Mouse (Mus musculus): ENCODE data around the gene Tap2. TPM values are rescaled to one million over a fixed set of nuclear protein-coding genes. Genes with fewer than 3 reads are reported as not detected.

Gene Tap2
- polyA plus RNA-seq (2015; fragmentation: Nextera tagmentation; extraction: Ambion mirVana) = 3.5 and 3.7 TPM in 2 replicates

DNA sequence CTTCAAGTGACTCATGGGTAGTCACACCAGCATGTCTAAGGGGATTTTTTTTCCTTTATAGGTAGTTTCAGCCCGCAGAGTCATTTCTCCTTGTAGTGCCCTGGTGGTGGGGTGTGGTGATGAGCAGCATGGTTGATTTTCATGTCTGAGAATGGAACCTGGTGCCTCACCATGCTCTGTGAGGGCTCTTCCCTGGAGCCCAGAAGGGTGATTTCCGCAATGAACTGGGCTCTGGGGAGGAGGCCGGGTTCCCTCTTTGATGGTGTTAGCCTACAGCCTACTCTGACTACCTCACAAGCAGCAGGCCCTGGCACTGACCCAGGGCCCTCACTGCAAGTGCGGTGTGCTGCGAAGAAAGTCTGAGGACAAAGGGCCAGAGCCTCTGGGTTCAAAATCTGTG lies at the start of gene Tap2:
Gene Tap2 (plus strand): TSS at position 84 of the 400 bp plus-strand sequence.
- H3K27ac ChIP-seq = no peak within 1 kb of the TSS
- H3K27me3 ChIP-seq = peaks cover 83% of the 10 kb centered on the region
- H3K9me3 ChIP-seq = no peaks in the 10 kb centered on the region
- H3K4me3 ChIP-seq = peak within 1 kb of the TSS; percentile 70
- H3K9ac ChIP-seq = peak within 1 kb of the TSS; percentile 76
- peaks cover 12% of the 10 kb centered on the region for H3K4me1 ChIP-seq
- peak within 1 kb of the TSS; percentile 87 for H3K4me2 ChIP-seq
- ATAC-seq (ENCODE audit: insufficient number of reproducible peaks, insufficient read depth, low FRiP score, low TSS enrichment, low read depth) = no peak
- H3K36me3 ChIP-seq = no peaks in the 10 kb centered on the region
- 70% methylated on average over 5 of the region's 5 CpGs for WGBS

DNA sequence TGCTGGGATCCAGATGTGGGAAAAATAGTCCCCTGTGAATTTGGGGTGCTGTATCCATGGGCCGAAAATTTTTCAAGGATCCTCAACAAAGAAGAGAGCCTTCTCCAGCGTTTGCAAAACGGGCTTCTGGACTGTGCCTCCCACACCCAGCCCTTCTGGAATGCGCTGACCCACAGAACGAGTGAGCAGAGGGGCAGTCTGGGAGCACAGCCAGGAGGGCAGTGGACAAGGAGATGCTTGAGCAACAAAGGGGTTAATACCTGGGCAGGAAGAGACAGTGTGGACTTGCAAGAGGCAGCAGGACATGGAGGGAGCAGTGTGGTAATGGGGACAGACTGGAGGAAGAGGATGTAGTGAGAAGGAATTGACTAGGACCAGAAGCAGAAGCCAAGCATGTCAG lies 47.8 kb upstream of the Tap2 start:
- WGBS = 55% methylated on average over 5 of the region's 5 CpGs
- no peak overlapping the region for H3K9ac ChIP-seq
- no peak overlapping the region for H3K4me2 ChIP-seq
- no peak overlapping the region for H3K27ac ChIP-seq
- no peak overlapping the region for H3K4me3 ChIP-seq
- H3K36me3 ChIP-seq = no peaks in the 10 kb centered on the region
- H3K4me1 ChIP-seq = no peaks in the 10 kb centered on the region
- ATAC-seq (ENCODE audit: insufficient number of reproducible peaks, insufficient read depth, low FRiP score, low TSS enrichment, low read depth) = no peak
- H3K27me3 ChIP-seq = no peaks in the 10 kb centered on the region
- H3K9me3 ChIP-seq = no peaks in the 10 kb centered on the region

DNA sequence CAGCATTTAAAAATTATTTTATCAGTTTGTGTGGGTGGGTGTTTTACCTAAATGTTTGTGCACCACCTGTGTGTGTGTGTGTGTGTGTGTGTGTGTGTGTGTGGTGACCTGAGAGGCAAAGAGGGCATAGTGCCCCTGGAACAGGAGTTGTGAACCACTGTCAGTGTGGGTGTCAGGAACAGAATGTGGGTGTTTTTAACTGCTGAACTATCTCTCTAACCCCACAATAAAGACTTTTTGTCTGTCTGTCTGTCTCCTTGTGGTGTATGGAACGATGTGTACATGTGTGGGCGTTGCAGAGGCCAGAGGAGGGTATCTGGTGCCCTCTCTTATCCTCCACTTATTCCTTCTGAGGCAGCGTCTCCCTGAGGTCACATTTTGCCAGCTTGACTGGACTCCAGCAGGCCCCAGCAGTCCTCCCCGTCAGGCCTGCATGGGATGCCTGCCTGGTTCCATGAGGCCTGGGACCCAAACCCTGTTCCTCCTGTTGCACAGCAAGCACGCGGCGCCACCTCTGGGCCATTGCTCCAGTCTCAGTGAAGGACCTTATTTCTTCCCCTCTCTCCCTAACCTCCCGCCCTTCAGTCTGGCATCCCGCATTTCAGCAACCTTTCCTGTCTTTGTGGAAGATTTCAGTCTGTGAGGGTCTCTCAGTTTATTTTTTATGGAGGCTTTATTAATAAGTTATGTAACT lies 39.0 kb upstream of the Tap2 start:
- no peak for ATAC-seq (ENCODE audit: insufficient number of reproducible peaks, insufficient read depth, low FRiP score, low TSS enrichment, low read depth)
- peaks cover 4% of the 10 kb centered on the region; the same call in 1 of the 2 replicates for H3K9me3 ChIP-seq
- no peaks in the 10 kb centered on the region for H3K27me3 ChIP-seq
- no peaks in the 10 kb centered on the region for H3K36me3 ChIP-seq
- no peak overlapping the region for H3K4me3 ChIP-seq
- H3K4me2 ChIP-seq = no peak overlapping the region
- no peak overlapping the region for H3K27ac ChIP-seq
- H3K9ac ChIP-seq = peak overlapping the region; percentile 6; the same call in 1 of the 2 replicates
- 41% methylated on average over 9 of the region's 9 CpGs for WGBS
- H3K4me1 ChIP-seq = no peaks in the 10 kb centered on the region

DNA sequence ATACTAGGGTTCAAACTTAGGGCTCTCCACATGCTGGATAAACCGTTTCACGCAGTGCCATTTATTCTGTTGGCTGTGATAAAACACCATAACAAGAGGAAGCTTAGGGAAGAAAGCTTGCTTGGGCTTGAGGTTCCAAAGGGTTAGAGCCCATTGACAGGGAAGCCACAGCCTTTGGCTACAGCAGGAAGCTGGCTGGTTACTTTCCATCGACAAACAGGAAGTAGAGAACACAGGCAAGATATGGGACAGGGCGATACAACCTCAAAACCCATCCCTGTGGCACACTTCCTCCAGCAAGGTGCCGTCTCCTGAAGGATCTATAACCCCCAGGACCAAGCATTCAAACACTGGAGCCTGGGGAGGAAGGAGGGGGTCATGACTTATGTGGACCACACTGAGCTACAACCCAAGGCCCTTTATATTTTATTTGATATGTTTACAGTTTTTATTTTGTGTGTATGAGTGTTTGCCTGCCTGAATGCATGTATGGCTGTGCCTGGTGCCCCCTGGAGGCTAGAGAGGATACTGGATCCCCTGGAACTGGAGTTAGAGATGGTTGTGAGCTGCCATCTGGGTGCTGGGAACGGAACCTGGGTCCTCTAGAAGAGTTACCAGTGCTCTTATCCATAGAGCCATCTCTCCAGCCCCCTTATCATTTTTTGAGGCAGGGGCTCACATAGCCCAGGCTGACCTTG lies 38.1 kb upstream of the Tap2 start:
- Histone ChIP-seq H3K9ac (no peak overlapping the region), H3K4me3 (no peak overlapping the region)
- WGBS = 84% methylated on average over 6 of the region's 6 CpGs

DNA sequence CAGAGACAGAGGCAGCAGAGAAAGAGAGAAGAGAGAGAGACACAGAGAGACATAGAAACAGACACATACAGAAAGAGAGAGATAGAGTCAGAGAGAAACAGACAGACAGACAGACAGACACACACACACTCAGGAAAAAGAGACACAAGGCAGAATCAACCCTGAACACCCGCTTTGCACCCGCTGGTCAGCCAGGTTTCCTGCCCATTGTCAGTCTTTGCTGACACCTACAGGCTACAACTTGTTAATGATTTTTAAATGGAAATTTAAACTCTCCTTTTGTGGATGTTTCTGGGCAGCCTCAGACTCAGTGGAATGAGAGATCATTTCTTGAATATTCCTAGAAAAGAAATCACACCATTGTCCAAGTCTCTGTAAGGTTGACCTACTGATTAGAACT lies 34.0 kb upstream of the Tap2 start:
- no peak overlapping the region for H3K9ac ChIP-seq
- 2% methylated on average over 2 of the region's 2 CpGs for WGBS

More for the DNA sequence above, 38.1 kb upstream of the Tap2 start:
- H3K4me1 ChIP-seq = no peaks in the 10 kb centered on the region
- H3K27me3 ChIP-seq = no peaks in the 10 kb centered on the region
- H3K4me2 ChIP-seq = no peak overlapping the region
- ATAC-seq (ENCODE audit: insufficient number of reproducible peaks, insufficient read depth, low FRiP score, low TSS enrichment, low read depth) = no peak
- no peak overlapping the region for H3K27ac ChIP-seq
- no peaks in the 10 kb centered on the region for H3K36me3 ChIP-seq
- H3K9me3 ChIP-seq = peaks cover 4% of the 10 kb centered on the region; the same call in 1 of the 2 replicates

DNA sequence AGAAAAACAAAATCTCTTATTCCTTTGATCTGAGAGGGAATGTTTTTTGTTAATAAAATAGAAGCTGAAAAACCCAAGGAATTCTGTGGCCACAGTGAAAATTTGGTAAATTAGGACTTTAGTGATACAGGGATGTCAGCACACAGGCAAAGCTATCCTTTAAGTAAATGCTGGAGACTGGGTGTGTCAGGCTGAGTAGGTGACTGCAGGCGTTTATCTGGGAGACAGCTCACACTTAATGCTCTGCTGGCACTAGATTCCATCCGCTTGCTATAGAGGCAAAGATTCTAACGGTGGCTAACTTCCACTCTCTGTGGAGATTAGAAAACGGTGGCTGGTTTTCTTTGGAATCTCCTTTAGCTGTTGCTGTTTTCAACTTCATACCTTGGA lies 32.8 kb upstream of the Tap2 start:
- Histone ChIP-seq H3K9ac (no peak overlapping the region), H3K36me3 (no peaks in the 10 kb centered on the region), H3K9me3 (peaks cover 1% of the 10 kb centered on the region; the same call in 1 of the 2 replicates), H3K27me3 (peaks cover 7% of the 10 kb centered on the region; the same call in 1 of the 2 replicates), H3K4me1 (no peaks in the 10 kb centered on the region), H3K27ac (no peak overlapping the region), H3K4me2 (no peak overlapping the region), H3K4me3 (no peak overlapping the region)
- 23% methylated on average over 4 of the region's 4 CpGs for WGBS
- no peak for ATAC-seq (ENCODE audit: insufficient number of reproducible peaks, insufficient read depth, low FRiP score, low TSS enrichment, low read depth)

More for the DNA sequence above, 34.0 kb upstream of the Tap2 start:
- no peak for ATAC-seq (ENCODE audit: insufficient number of reproducible peaks, insufficient read depth, low FRiP score, low TSS enrichment, low read depth)
- H3K27me3 ChIP-seq = peaks cover 4% of the 10 kb centered on the region; the same call in 1 of the 2 replicates
- H3K4me2 ChIP-seq = no peak overlapping the region
- no peaks in the 10 kb centered on the region for H3K4me1 ChIP-seq
- no peak overlapping the region for H3K4me3 ChIP-seq
- H3K36me3 ChIP-seq = no peaks in the 10 kb centered on the region
- no peak overlapping the region for H3K27ac ChIP-seq
- H3K9me3 ChIP-seq = peaks cover 4% of the 10 kb centered on the region; the same call in 1 of the 2 replicates

DNA sequence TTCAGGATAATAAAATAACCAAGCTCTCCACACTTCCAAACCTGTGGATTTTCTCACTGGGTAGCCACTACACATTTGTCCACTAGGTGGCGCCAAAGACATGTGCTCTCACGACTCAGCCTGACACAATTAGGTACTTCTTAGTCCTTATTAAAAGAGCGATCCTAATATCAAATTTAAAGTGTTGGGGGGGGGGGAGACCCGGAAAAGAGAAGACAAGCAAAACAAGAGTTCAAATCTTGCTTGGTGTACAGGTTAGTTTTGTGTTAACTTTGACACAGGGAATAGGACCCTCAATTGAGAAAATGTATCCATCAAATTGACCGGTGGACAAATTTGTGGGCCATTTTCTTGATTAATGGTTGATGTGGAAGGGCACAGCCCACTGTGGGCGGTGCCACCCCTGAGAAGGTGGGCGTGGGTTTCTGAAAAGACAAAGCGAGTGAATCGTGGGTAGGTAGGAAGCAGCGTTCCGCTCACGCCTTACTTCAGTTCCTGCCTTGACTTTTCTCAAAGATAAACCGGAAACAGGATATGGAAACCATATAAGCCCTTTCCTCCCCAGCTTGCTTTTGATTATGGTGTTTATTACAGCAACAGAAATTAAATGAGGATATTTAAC lies 32.3 kb upstream of the Tap2 start:
- 38% methylated on average over 13 of the region's 13 CpGs for WGBS

DNA sequence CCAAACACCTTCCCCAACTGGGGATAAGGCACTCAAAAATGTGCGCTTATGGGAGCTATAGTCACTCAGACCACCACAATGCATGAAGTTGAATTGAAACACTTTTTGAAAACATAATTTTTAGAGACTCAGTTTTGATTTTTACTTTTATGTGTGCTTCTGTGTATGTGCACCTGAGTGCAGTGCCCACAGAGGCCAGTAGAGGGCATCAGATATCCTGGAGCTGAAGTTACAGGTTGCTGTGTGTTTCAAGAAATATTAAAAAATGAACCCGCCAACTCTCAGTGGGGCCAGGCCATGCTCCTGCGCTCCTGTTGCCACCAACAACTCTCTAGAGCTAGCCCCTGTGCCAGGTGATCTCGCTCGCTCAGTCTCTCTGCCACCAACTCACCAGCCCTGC lies 30.8 kb upstream of the Tap2 start:
- Histone ChIP-seq H3K4me3 (no peak overlapping the region), H3K4me2 (no peak overlapping the region), H3K9me3 (peaks cover 13% of the 10 kb centered on the region; the same call in 1 of the 2 replicates), H3K27me3 (peaks cover 7% of the 10 kb centered on the region; the same call in 1 of the 2 replicates), H3K27ac (no peak overlapping the region), H3K36me3 (no peaks in the 10 kb centered on the region), H3K4me1 (no peaks in the 10 kb centered on the region), H3K9ac (no peak overlapping the region)
- 87% methylated on average over 5 of the region's 5 CpGs for WGBS
- ATAC-seq (ENCODE audit: insufficient number of reproducible peaks, insufficient read depth, low FRiP score, low TSS enrichment, low read depth) = no peak

More for the DNA sequence above, 32.3 kb upstream of the Tap2 start:
- no peaks in the 10 kb centered on the region for H3K36me3 ChIP-seq
- no peak overlapping the region for H3K4me2 ChIP-seq
- H3K27ac ChIP-seq = no peak overlapping the region
- peaks cover 7% of the 10 kb centered on the region; the same call in 1 of the 2 replicates for H3K27me3 ChIP-seq
- no peaks in the 10 kb centered on the region; the same call in 1 of the 2 replicates for H3K9me3 ChIP-seq
- H3K4me3 ChIP-seq = no peak overlapping the region
- ATAC-seq (ENCODE audit: insufficient number of reproducible peaks, insufficient read depth, low FRiP score, low TSS enrichment, low read depth) = no peak
- H3K4me1 ChIP-seq = no peaks in the 10 kb centered on the region
- H3K9ac ChIP-seq = no peak overlapping the region

DNA sequence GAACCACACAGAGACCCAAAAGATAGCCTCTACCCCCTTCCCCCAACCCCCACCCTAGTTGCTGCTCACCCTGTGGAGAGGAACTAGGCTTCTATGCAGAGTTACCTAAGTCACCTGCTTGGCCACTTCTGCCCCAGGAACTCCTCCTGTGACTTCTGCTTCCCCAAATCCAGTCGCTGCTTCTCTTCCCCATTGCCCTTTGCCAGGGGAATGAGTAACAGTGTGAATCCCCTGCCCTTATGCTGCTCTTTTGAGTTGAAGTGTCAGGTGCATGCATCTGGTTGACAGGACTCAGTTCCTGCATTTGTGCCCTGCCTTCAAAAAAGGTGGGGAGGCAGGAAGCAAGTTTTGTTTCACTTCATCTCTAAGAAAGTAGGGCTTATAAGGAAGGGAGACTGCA lies 29.3 kb upstream of the Tap2 start:
- Histone ChIP-seq H3K4me2 (no peak overlapping the region), H3K9ac (no peak overlapping the region), H3K27ac (no peak overlapping the region), H3K4me1 (no peaks in the 10 kb centered on the region), H3K9me3 (peaks cover 14% of the 10 kb centered on the region; the same call in 1 of the 2 replicates), H3K4me3 (no peak overlapping the region), H3K36me3 (no peaks in the 10 kb centered on the region), H3K27me3 (peaks cover 7% of the 10 kb centered on the region; the same call in 1 of the 2 replicates)
- ATAC-seq (ENCODE audit: insufficient number of reproducible peaks, insufficient read depth, low FRiP score, low TSS enrichment, low read depth) = no peak
- WGBS = 65% methylated on average over 1 of the region's 1 CpGs

DNA sequence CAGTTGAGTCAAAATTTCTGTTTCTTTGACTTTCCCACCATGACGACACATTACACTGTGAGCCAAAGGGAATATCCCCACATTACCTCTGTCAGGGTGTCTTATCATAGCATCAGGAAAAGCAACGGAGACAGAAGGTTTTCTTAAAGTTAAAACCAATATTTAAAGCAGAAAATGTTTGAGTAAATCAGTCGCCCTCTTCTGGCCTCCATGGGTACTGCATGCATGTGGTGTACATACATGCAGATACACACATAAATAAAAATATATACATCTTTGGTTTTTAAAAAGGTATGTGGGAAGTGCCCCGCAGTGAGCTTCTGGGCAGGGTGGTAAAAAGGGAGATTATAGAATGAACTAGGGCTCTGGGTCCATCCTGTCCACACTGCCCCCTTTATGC lies 26.1 kb upstream of the Tap2 start:
- no peaks in the 10 kb centered on the region for H3K36me3 ChIP-seq
- no peak for ATAC-seq (ENCODE audit: insufficient number of reproducible peaks, insufficient read depth, low FRiP score, low TSS enrichment, low read depth)
- no peak overlapping the region for H3K27ac ChIP-seq
- no peak overlapping the region for H3K4me3 ChIP-seq
- H3K27me3 ChIP-seq = peaks cover 12% of the 10 kb centered on the region
- H3K4me1 ChIP-seq = no peaks in the 10 kb centered on the region
- 76% methylated on average over 4 of the region's 4 CpGs for WGBS
- H3K4me2 ChIP-seq = no peak overlapping the region
- H3K9me3 ChIP-seq = peaks cover 14% of the 10 kb centered on the region; the same call in 1 of the 2 replicates
- no peak overlapping the region for H3K9ac ChIP-seq

DNA sequence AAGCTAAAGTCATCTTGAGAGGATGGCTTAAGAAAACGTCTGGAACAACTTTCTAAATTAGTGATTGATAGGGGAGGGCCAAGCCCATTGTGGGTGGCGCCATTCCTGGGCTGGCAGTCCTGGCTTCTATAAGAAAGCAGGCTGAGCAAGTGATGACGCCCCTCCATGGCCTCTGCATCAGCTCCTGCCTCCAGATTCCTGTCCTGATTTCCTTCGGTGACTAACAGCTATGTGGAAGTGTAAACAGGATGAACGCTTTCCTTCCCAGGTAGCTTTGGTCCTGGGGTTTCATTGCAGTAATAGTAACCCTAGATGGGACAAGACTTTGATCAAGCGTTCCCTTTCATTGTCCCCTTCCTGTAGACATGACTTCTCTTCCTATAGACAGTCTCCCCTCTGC lies 24.3 kb upstream of the Tap2 start:
- 0 out of 2 replicates have a peak, but pooled peaks cover 14% of the 10 kb centered on the region for H3K9me3 ChIP-seq
- 61% methylated on average over 6 of the region's 6 CpGs for WGBS
- H3K27ac ChIP-seq = no peak overlapping the region
- H3K4me1 ChIP-seq = no peaks in the 10 kb centered on the region
- no peak overlapping the region for H3K9ac ChIP-seq
- no peak for ATAC-seq (ENCODE audit: insufficient number of reproducible peaks, insufficient read depth, low FRiP score, low TSS enrichment, low read depth)
- no peak overlapping the region for H3K4me3 ChIP-seq
- H3K36me3 ChIP-seq = no peaks in the 10 kb centered on the region
- peaks cover 22% of the 10 kb centered on the region for H3K27me3 ChIP-seq
- H3K4me2 ChIP-seq = no peak overlapping the region
